Mouse (Mus musculus) lung, adult 2 months (tissue): ENCODE measurements around the gene Ptch2. TPM values are rescaled to one million over a fixed set of nuclear protein-coding genes. Genes with fewer than 3 reads are reported as not detected.

Experiments used
- DNase-seq: peaks from one replicate; pipeline ENCODE4 v3.0.0; 2022
- H3K4me1 ChIP-seq: fragments of 200-500 bp; 2 replicates; pipeline ENCODE4 v1.6.1; 2011; ENCODE audit warnings: low read length; ENCODE audit not compliant: control insufficient read depth, insufficient read depth
- H3K4me3 ChIP-seq: fragments of 200-500 bp; replicated peaks from 2 replicates; pipeline ENCODE3; 2011; ENCODE audit warnings: low read depth, mild to moderate bottlenecking, control low read depth, low read length; ENCODE audit errors: extremely low read depth
- CTCF ChIP-seq: fragments of 200-500 bp; IDR thresholded peaks from 2 replicates; pipeline ENCODE4 v1.5.1; 2011; ENCODE audit warnings: mild to moderate bottlenecking, low read length, control low read depth; ENCODE audit not compliant: insufficient read depth
- POLR2A ChIP-seq: fragments of 200-500 bp; IDR thresholded peaks from 2 replicates; pipeline ENCODE4 v1.6.1; 2011; ENCODE audit warnings: low read depth, mild to moderate bottlenecking, control low read depth, low read length, borderline replicate concordance; ENCODE audit errors: extremely low read depth
- WGBS: fragments of 180-500 bp; shearing (Covaris S2); methylation state at CpG from one replicate; pipeline ENCODE4 v1.1.7; 2018; 5-methylcytosine and 5-hydroxymethylcytosine counted together
- polyA plus RNA-seq: library from polyadenylated mRNA; depleted of rRNA; stranded (reverse); fragments of >200 nt; gene quantifications from 2 replicates; pipeline ENCODE4 v1.2.3, GENCODE M21; 2012

Gene Ptch2
- polyA plus RNA-seq, 1 experiment, result 8.8 TPM

DNA sequence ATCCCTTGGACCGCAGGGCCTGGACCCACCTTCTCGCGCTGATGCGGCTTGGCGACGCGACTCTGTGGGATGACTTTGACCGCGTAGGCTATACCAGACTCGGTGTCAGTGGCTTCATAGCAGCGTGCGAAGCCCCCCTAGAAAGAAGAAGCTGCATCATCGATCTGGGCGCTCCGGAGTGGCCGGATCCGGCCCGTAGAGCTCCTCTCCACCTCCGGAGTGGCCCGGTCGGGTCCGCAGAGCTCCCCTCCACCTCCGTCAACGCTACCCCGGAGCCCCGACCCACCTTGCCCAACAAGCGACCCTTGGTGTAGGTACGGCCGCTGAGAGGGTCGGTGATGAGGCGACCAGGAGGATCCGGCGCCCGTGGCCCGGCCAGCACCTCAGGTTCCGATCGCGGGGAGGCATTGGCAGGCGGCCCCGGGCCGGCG lies 37.5 kb downstream of the Ptch2 start:
- WGBS, result 1% methylated on average over 42 of the region's 42 CpGs
- Histone ChIP-seq H3K4me3 (peak overlapping the region; percentile 74), H3K4me1 (peaks cover 5% of the 10 kb centered on the region)
- TF ChIP-seq POLR2A, result no peak
- no peak for TF ChIP-seq CTCF
- DNase-seq, result no peak

DNA sequence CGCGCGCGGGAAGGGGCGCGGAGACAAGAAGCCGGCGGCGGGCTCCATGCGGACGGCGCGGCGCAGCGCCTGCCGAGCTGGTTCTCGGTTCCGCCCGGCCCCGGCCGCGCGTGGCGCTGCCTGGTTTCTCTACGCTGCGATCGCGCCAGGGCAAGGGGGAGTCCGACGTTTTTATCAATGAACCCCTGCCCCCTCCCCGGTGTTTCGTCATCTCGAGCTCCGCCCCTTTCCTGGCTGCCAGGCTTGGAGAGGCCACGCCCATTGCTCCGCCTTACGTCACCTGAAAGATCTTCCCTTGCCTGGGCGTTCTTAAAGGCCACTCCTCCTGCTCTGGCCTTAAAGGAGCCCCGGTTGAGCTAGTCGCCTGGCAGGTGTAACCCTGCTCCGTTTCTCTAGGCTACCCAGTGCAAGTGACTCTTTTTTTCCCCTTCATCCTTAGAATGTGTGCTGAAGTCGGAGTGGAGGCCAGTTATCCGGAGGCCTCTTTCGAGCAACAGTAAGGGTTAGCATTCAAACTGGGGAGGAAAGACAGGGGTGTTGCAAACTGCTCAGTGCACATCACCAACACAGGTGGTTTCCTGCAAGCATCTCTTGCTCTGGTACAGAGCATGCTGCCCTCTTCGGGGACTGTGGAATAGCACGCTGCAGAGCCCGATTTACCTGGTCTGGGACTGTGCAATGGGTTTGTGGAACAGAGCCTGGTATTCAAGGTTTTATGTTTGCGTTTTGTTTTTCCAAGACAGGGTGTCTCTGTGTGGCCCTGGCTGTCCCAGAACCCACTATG lies 38.1 kb downstream of the Ptch2 start, which contains the start of gene Plk3:
Gene Plk3 (minus strand): TSS at position 147 of the 784 bp plus-strand sequence.
- TF ChIP-seq POLR2A, result peak; percentile 78; the same call in 1 of the 2 replicates
- no peak for TF ChIP-seq CTCF
- Histone ChIP-seq H3K4me1 (peaks cover 5% of the 10 kb centered on the region), H3K4me3 (peak within 1 kb of the TSS; percentile 74)
- peak; percentile 99 for DNase-seq
- 2% methylated on average over 46 of the region's 48 CpGs for WGBS

DNA sequence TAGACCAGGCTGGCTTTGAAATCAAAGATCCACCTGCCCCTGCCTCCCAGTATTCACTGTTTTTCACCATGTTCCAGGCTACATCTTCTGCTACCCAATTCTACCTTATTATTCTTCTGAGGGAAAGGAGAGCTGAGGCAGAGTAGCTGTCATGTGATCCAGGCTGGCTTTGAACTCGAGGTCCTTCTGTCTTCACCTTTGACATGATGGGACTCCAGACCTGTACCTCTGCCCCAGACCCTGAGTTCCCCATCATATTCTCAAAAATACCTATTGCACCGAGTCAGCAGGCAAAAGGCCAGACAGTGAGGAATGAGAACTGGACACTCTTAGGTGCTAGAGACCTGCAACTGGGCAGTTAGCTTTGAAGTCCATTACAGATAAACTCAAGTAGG lies 38.7 kb downstream of the Ptch2 start:
- DNase-seq, result no peak
- Histone ChIP-seq H3K4me3 (no peak overlapping the region), H3K4me1 (peaks cover 5% of the 10 kb centered on the region)
- TF ChIP-seq CTCF, result no peak
- TF ChIP-seq POLR2A, result no peak
- 29% methylated on average over 2 of the region's 2 CpGs for WGBS

DNA sequence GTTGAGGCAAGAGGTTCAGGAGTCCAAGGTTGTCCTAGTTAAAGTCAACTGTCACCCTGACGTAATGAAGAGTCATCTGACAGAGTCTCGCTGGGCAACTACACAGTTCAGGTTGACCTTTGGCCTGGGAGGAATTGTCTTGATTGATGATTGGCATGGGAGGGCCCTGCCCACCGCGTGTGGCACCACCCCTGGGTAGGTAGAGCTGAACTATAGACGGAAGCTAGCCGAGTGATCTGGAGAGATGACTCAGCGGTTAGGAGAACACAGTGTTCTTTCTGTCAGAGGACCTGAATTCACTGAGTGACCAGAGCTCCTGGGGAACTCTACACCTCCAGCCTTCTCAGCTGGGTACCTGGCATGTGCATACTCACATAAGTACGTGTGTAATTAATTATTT lies 40.2 kb downstream of the Ptch2 start:
- TF ChIP-seq POLR2A (no peak), CTCF (no peak)
- WGBS, result 29% methylated on average over 8 of the region's 8 CpGs
- DNase-seq, result peak; percentile 58
- Histone ChIP-seq H3K4me3 (no peak overlapping the region), H3K4me1 (peaks cover 5% of the 10 kb centered on the region)

DNA sequence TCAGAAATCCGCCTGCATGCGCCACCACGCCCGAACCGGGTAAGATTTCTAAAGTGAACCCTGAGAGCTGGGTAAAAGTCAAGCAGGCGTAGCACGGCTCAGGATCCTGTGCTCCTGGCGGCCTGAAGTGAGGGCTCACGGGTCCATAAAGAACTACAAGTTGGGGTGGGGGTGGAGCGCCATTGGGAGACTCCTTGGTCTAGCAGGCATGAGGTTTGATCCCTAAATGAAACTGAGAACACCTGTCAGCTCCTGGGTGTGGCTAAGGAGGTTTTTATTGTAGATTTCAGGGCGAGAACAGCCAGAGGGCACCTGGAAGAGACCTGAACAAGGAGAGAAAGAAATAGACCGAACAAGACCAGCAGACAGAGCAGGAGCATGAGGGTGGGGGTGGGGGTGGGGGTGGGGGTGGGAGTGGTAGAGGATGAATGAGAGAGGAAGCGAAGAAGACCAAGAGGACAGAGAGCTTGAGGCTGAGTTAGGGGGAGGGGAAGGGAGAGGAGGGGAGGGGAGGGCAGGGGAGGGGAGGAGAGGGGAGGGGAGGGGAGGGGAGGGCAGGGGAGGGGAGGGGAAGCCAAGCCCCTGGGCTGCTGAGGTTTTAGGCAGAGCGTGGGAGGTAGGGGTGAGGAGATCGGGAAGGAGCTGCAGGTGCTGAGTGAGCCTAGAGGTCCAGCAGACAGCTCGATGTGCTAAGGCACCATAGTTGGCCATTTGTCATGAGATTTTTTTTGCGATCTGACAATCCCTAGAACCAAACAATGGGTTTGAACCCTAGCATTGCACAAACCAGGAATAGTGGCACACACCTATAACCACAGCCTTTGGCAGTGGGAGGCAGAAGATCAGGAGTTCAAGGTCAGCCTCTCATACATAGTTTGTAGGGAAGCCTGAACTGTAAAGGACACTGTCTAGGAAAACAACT lies 42.7 kb downstream of the Ptch2 start:
- TF ChIP-seq CTCF (no peak), POLR2A (no peak)
- no peaks in the 10 kb centered on the region; the same call in 1 of the 2 replicates for H3K4me1 ChIP-seq
- DNase-seq, result no peak
- WGBS, result 63% methylated on average over 16 of the region's 17 CpGs
- no peak overlapping the region for H3K4me3 ChIP-seq

DNA sequence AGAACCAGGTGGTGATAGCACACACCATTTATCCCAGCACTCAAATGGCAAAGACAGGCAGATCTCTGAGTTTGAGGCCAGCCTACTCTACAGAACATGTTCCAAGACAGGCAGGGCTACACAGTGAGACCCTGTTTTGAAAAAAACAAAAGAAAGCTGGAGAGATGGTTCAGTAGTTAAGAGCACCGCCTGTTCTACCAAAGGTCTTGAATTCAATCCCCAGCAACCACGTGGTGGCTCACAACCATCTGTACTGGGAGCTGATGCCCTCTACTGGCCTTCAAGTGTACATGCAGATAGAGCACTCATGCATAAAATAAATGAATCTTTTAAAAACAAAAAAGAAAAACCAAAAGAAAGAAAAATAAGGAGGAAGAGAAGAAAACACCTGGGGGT lies 43.3 kb downstream of the Ptch2 start:
- Histone ChIP-seq H3K4me1 (no peaks in the 10 kb centered on the region; the same call in 1 of the 2 replicates), H3K4me3 (no peak overlapping the region)
- DNase-seq, result no peak
- TF ChIP-seq CTCF (peak; percentile 75), POLR2A (no peak)
- 0% methylated on average over 2 of the region's 2 CpGs for WGBS

DNA sequence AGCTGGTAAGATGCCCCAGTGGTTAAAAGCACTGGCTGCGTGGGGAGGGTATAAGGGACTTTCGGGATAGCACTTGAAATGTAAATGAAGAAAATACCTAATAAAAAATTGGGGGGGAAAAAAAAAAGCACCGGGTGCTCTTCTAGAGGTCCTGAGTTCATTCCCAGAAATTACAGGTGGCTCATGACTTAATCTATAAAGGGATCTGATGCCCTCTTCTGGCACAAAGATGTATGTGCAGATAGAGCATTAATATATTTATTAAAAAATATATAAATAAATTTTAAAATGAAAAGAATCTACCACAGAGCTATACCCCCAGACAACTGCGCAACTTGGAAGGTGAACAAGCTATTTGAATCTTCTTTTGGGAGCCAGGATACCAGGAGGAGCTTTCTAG lies 44.7 kb downstream of the Ptch2 start:
- TF ChIP-seq CTCF (no peak), POLR2A (no peak)
- no peak for DNase-seq
- Histone ChIP-seq H3K4me3 (no peak overlapping the region), H3K4me1 (no peaks in the 10 kb centered on the region; the same call in 1 of the 2 replicates)
- 33% methylated on average over 4 of the region's 4 CpGs for WGBS

DNA sequence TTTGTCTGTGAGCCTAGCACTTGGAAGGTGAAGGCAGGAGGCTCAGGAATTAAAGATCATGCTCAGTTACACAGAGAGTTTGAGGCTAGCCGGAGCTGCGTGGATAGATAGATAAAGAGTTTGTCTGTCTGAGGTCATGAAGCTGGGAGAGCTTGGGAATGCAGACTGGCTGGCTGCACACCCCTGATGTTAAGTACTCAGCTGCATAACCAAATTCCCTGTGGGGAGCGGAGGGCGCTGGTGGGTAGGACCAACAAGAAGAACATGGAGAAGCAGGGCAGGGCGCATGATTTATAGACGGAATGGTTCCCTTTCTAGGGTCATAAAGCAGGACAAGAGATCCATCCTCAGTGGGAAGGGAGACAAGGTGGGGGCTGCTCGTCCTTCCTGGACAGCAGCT lies 47.1 kb downstream of the Ptch2 start:
- DNase-seq, result no peak
- no peaks in the 10 kb centered on the region; the same call in 1 of the 2 replicates for H3K4me1 ChIP-seq
- TF ChIP-seq POLR2A (no peak), CTCF (no peak)
- no peak overlapping the region for H3K4me3 ChIP-seq
- WGBS, result 58% methylated on average over 7 of the region's 7 CpGs

DNA sequence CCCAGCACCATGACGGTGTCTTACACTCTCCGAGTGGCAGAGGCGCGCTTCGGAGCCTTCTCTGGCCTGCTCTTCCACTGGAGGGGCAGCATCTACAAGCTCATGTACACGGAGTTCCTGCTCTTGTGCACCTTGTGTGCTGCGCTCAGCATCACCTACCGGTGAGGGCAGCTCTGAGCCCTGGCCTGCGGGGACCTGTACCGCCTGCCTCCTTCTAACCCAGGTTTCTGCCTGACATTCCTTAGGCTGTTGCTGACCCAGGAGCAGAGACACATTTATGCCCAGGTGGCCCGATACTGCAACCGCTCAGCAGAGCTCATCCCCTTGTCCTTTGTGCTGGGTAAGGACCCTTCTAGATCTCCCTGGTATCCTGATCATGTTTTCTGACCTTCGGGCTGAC lies 49.4 kb downstream of the Ptch2 start:
- no peak for TF ChIP-seq POLR2A
- no peak for TF ChIP-seq CTCF
- DNase-seq, result no peak
- Histone ChIP-seq H3K4me1 (no peaks in the 10 kb centered on the region), H3K4me3 (no peak overlapping the region)
- 94% methylated on average over 13 of the region's 13 CpGs for WGBS
